Mouse (Mus musculus): Measurements from ENCODE around the gene Gm6657. TPM values are rescaled to one million over a fixed set of nuclear protein-coding genes. Genes with fewer than 3 reads are reported as not detected.

Gene Gm6657
- polyA plus RNA-seq, 1 experiment, result not detected

DNA sequence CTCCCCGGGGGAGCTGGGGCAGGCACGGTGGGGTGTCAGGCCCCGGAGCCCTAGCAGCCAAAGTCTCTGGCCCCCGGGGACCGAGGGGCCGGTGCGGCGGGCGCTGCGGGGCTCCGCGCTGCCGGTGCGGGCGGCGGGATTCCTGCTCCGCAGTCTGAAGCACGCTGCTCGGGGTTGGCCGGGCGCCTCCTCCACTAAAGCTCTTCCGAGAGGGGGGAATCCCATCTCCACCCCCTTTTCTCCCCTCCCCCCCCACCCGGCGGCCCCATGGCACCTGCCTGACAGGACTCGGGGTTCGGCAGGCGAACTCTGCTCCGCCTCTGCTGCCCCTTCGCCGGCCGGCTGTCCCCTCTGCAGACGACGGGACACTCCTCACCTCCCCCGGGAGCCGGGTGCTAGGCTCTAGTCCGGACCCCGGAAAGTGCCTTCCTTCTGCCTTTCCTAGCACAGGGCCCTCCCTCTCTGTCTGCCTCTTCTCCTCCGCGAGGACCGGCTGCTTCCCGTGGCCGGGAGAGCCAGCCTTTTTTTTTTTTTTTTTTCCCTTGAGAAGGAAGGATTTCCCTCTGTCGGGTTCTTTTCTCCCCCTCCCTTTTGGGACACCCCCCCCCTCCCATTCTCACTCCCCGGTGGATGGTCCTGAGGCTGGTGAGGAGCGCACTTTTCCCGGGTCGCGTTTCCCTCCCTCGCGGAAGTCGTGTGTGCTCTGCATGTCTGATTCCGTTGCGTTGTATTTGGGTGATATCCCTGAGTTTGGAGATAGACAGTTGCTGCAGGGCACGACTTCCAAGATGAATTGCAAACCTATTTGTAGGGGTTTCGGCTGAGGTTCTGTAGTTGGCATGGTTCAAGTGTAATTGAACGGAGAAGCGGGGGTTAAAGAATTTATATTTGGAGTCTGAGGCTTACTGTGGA is 33.2 kb downstream of the Gm6657 start:
- no peak for TF ChIP-seq CTCF (IDR thresholded peaks at IDR 0.05; ENCODE audit: control insufficient read depth, insufficient read depth, low read length)
- TF ChIP-seq POLR2A (IDR thresholded peaks at IDR 0.05; ENCODE audit: borderline replicate concordance, control insufficient read depth, low read depth, low read length), result no peak
- Histone ChIP-seq H3K4me3 (replicated peaks; ENCODE audit: control insufficient read depth, low read depth, low read length) (peak overlapping the region; percentile 95), H3K4me1 (ENCODE audit: control insufficient read depth, insufficient read depth, low read length) (no peaks in the 10 kb centered on the region), H3K27ac (ENCODE audit: control insufficient read depth, insufficient read depth, low read depth, low read length, poor library complexity) (peak overlapping the region; percentile 73; the same call in 1 of the 2 replicates)
- WGBS, result 1% methylated on average over 44 of the region's 57 CpGs

DNA sequence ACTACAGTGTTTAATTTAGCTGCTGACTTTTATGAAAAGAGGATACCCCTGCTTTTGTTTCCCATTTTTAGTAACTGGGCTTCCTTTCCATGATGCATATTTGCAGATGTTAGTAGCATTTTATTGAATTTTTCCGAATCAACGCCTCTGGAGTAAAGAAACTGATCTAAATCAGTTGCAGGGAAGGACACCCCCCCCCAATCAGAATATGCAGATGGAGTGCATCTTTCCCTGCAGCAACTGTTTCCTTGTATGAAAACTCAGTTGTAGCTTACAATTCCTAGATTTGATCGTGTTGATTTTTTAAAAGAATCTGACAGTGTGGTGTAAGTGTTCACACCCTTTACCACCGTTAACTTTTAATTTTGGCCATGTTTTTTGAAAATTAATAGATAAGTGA is 34.1 kb downstream of the Gm6657 start:
- H3K4me1 ChIP-seq (ENCODE audit: control insufficient read depth, insufficient read depth, low read length), result no peaks in the 10 kb centered on the region
- no peak for TF ChIP-seq POLR2A (IDR thresholded peaks at IDR 0.05; ENCODE audit: borderline replicate concordance, control insufficient read depth, low read depth, low read length)
- no peak for TF ChIP-seq CTCF (IDR thresholded peaks at IDR 0.05; ENCODE audit: control insufficient read depth, insufficient read depth, low read length)
- no peak overlapping the region for H3K27ac ChIP-seq (ENCODE audit: control insufficient read depth, insufficient read depth, low read depth, low read length, poor library complexity)
- 70% methylated on average over 4 of the region's 4 CpGs for WGBS
- no peak overlapping the region for H3K4me3 ChIP-seq (replicated peaks; ENCODE audit: control insufficient read depth, low read depth, low read length)

DNA sequence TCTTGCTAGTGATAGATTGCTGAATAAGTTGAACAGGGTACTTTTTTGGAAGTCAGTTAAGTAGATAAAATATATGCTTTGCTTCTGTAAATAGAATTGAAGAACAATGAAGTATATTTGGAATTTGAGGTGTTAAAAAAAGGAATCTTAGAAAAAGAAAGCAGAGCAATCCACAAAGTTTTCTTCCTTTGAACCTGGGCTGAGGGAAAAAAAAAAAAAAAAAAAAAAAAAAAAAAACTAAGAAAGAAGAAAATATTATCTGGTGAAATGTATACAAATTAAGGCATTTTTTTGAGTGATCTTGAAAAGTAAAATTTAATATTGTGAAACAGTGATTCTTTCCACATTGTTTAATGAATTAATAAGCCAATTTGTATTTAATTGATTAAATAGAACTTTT is 38.5 kb downstream of the Gm6657 start:
- Histone ChIP-seq H3K4me3 (replicated peaks; ENCODE audit: control insufficient read depth, low read depth, low read length) (no peak overlapping the region), H3K27ac (ENCODE audit: control insufficient read depth, insufficient read depth, low read depth, low read length, poor library complexity) (no peak overlapping the region), H3K4me1 (ENCODE audit: control insufficient read depth, insufficient read depth, low read length) (no peaks in the 10 kb centered on the region)
- TF ChIP-seq CTCF (IDR thresholded peaks at IDR 0.05; ENCODE audit: control insufficient read depth, insufficient read depth, low read length) (no peak), POLR2A (IDR thresholded peaks at IDR 0.05; ENCODE audit: borderline replicate concordance, control insufficient read depth, low read depth, low read length) (no peak)

DNA sequence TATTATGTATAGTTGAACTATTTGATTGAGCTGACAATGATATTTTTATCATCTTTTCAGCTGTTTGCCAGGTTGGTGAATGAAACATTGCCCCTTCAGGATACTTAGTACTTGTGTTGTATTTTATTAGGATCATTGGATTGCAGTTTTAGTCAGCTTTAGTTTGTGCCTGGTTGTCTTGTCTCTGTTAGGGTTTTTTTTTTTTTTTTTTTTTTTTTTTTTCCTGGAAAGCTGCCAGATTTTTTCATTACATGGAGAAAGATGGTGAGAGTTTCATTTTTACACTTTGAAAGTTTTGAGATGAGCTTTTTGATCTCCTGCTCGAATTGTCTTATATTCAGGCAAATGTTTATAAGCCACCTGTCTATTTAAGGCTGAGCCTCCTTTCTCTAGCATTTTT is 54.3 kb downstream of the Gm6657 start:
- 48% methylated on average over 1 of the region's 1 CpGs for WGBS
- no peak overlapping the region for H3K4me3 ChIP-seq (replicated peaks; ENCODE audit: control insufficient read depth, low read depth, low read length)
- TF ChIP-seq CTCF (IDR thresholded peaks at IDR 0.05; ENCODE audit: control insufficient read depth, insufficient read depth, low read length) (no peak), POLR2A (IDR thresholded peaks at IDR 0.05; ENCODE audit: borderline replicate concordance, control insufficient read depth, low read depth, low read length) (no peak)
- H3K27ac ChIP-seq (ENCODE audit: control insufficient read depth, insufficient read depth, low read depth, low read length, poor library complexity), result no peak overlapping the region
- no peaks in the 10 kb centered on the region for H3K4me1 ChIP-seq (ENCODE audit: control insufficient read depth, insufficient read depth, low read length)

DNA sequence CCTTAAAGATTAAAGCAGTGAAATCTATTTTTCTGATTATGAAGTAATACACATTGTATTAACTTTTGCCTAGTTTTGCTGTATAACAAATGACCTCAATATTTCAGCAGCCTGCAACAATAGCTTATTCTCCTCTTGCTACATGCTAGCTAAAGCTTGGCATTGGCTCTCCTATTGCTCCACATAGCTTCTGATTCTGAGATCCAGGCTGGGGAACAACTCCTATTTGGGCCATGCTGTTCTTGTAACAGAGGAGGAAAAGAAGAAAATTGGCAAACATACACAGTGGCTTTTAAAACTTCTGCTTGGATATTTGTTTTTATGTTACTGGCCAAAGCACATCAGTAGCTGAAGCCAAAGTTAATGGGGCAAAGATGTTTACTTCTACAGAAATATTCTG is 55.1 kb downstream of the Gm6657 start:
- Histone ChIP-seq H3K27ac (ENCODE audit: control insufficient read depth, insufficient read depth, low read depth, low read length, poor library complexity) (no peak overlapping the region), H3K4me3 (replicated peaks; ENCODE audit: control insufficient read depth, low read depth, low read length) (no peak overlapping the region), H3K4me1 (ENCODE audit: control insufficient read depth, insufficient read depth, low read length) (no peaks in the 10 kb centered on the region)
- TF ChIP-seq CTCF (IDR thresholded peaks at IDR 0.05; ENCODE audit: control insufficient read depth, insufficient read depth, low read length), result no peak
- no peak for TF ChIP-seq POLR2A (IDR thresholded peaks at IDR 0.05; ENCODE audit: borderline replicate concordance, control insufficient read depth, low read depth, low read length)

Other genes starting within 250 kb of the Gm6657 start
- 3.2 and 3.7 TPM in 2 replicates for gene Gphn, start 32.1 kb downstream of the Gm6657 start, polyA plus RNA-seq (2011; ENCODE audit: insufficient read depth, insufficient read length, low replicate concordance, missing spikeins)

Data from bone marrow, adult 2 months (tissue).